Mouse (Mus musculus) C3H10T1/2 (cell line): Measurements from ENCODE around the gene Spn. TPM values are rescaled to one million over a fixed set of nuclear protein-coding genes. Genes with fewer than 3 reads are reported as not detected.

Experiments
- polyA plus RNA-seq, 2 experiments: library from polyadenylated mRNA; unstranded; fragments of >200 nt; fragmentation: generic; extraction: Trizol; gene quantifications; one replicate each; pipeline ENCODE4 v1.2.1; 2012; ENCODE audit warnings: missing spikeins in 2 of 2

Gene Spn
- 1 to 10 TPM; 2.9 to 7.1 TPM for polyA plus RNA-seq

GRCm38 (mm10) chr7:127137262-127138017, at the start of gene Spn:
Spn (minus strand) TSS chr7:127137823.

GRCm38 (mm10) chr7:127121911-127122270, 15.7 kb downstream of the Spn start, which contains the start of gene Qprt:
Qprt (minus strand) TSS chr7:127122226.

GRCm38 (mm10) chr7:127091114-127091896, 46.3 kb downstream of the Spn start, which contains the start of gene AI467606:
AI467606 (plus strand) TSS chr7:127091359.

GRCm38 (mm10) chr7:127087278-127088010, 50.2 kb downstream of the Spn start, which contains the start of gene Zg16:
Zg16 (minus strand) TSS chr7:127087328.

Other genes with a start within 250 kb of the Spn start
- gene Tmem219, start 214.9 kb downstream of the Spn start, polyA plus RNA-seq = 10 to 100 TPM; 27.0 to 35.9 TPM
- 10 to 100 TPM in 1 of 2 experiments, 1 to 10 TPM in 1; 5.7 to 11.3 TPM for gene Kctd13, start 208.9 kb downstream of the Spn start, polyA plus RNA-seq
- under 1 TPM; 0.02 to 0.05 TPM for gene Asphd1, start 188.2 kb downstream of the Spn start, polyA plus RNA-seq
- gene Sez6l2, start 187.3 kb downstream of the Spn start, polyA plus RNA-seq = under 1 TPM; 0.04 to 0.25 TPM
- gene Cdipt, start 161.9 kb downstream of the Spn start, polyA plus RNA-seq = 10 to 100 TPM; 88.2 to 97.1 TPM
- under 1 TPM; 0.47 to 0.64 TPM for gene Cdiptos, start 161.7 kb downstream of the Spn start, polyA plus RNA-seq
- 10 to 100 TPM; 49.1 to 81.7 TPM for gene Mvp, start 123.2 kb downstream of the Spn start, polyA plus RNA-seq
- under 1 TPM in 1 of 2 experiments, not detected in 1; 0.55 TPM for gene Pagr1b, start 121.3 kb downstream of the Spn start, polyA plus RNA-seq
- gene Pagr1a, start 120.5 kb downstream of the Spn start, polyA plus RNA-seq = 10 to 100 TPM; 14.8 to 18.0 TPM
- 10 to 100 TPM; 28.7 to 44.7 TPM for gene Gm42742, start 116.7 kb downstream of the Spn start, polyA plus RNA-seq
- under 1 TPM in 1 of 2 experiments, not detected in 1; 0.44 TPM for gene Prrt2, start 116.6 kb downstream of the Spn start, polyA plus RNA-seq
- 100 to 1,000 TPM; 130 to 150 TPM for gene Maz, start 110.8 kb downstream of the Spn start, polyA plus RNA-seq
- 10 to 100 TPM; 51.4 to 57.4 TPM for gene Kif22, start 95.4 kb downstream of the Spn start, polyA plus RNA-seq
- gene Zg16, start 50.5 kb downstream of the Spn start, polyA plus RNA-seq = not detected
- gene AI467606, start 46.5 kb downstream of the Spn start, polyA plus RNA-seq = under 1 TPM; 0.08 to 0.25 TPM
- under 1 TPM in 1 of 2 experiments, not detected in 1; 0.11 TPM for gene Qprt, start 15.6 kb downstream of the Spn start, polyA plus RNA-seq
- gene Cd2bp2, start 58.2 kb upstream of the Spn start, polyA plus RNA-seq = 10 to 100 TPM; 39.6 to 40.3 TPM
- gene Tbc1d10b, start 70.6 kb upstream of the Spn start, polyA plus RNA-seq = 10 to 100 TPM; 29.3 to 41.2 TPM
- gene Mylpf, start 71.1 kb upstream of the Spn start, polyA plus RNA-seq = 1 to 10 TPM in 1 of 2 experiments, under 1 TPM in 1; 0.81 to 2.0 TPM
- gene Zfp553, start 95.2 kb upstream of the Spn start, polyA plus RNA-seq = 10 to 100 TPM; 10.4 to 16.5 TPM
- gene Sept1, start 95.3 kb upstream of the Spn start, polyA plus RNA-seq = 1 to 10 TPM; 2.3 to 7.7 TPM
- 10 to 100 TPM; 53.6 to 86.7 TPM for gene Zfp771, start 106.5 kb upstream of the Spn start, polyA plus RNA-seq
- 100 to 1,000 TPM in 1 of 2 experiments, 10 to 100 TPM in 1; 89.3 to 405 TPM for gene Dctpp1, start 122.9 kb upstream of the Spn start, polyA plus RNA-seq
- gene Sephs2, start 136.2 kb upstream of the Spn start, polyA plus RNA-seq = 10 to 100 TPM; 11.8 to 13.4 TPM
- gene Itgal, start 158.4 kb upstream of the Spn start, polyA plus RNA-seq = under 1 TPM in 1 of 2 experiments, not detected in 1; 0.18 TPM
- 10 to 100 TPM; 12.4 to 21.7 TPM for gene Zfp768, start 207.8 kb upstream of the Spn start, polyA plus RNA-seq
- gene Zfp747, start 238.2 kb upstream of the Spn start, polyA plus RNA-seq = 1 to 10 TPM; 1.9 to 6.1 TPM
- gene 9130019O22Rik, start 249.3 kb upstream of the Spn start, polyA plus RNA-seq = under 1 TPM; 0.05 to 0.08 TPM